Mouse (Mus musculus) adrenal gland, adult 18-20 months (tissue): ENCODE data around the gene Defa26. TPM values are rescaled to one million over a fixed set of nuclear protein-coding genes. Genes with fewer than 3 reads are reported as not detected.
"Not testable (repeated sequence)": the region's sequence is repeated elsewhere in the genome, so short reads cannot be mapped to it uniquely, and the experiment has no call there.

Source experiments
- DNase-seq, 2 experiments: peaks; one replicate each; pipeline ENCODE4 v3.0.0; 2021 to 2022; ENCODE audit warnings: low spot score in 2 of 2
- long read RNA-seq, 2 experiments: library from polyadenylated mRNA; stranded (forward); transcript quantifications; one replicate each; pipeline ENCODE4 v2.0.0; 2021
- total RNA-seq, 2 experiments: library from RNA; stranded (reverse); gene quantifications; 1 replicate in 1 of 2; 2 replicates in 1 of 2; pipeline ENCODE4 v1.2.3; 2021

Gene Defa26
- total RNA-seq, result not detected
- long read RNA-seq, experiment 1, result 0 reads
- long read RNA-seq, experiment 2, result 0 reads

DNA sequence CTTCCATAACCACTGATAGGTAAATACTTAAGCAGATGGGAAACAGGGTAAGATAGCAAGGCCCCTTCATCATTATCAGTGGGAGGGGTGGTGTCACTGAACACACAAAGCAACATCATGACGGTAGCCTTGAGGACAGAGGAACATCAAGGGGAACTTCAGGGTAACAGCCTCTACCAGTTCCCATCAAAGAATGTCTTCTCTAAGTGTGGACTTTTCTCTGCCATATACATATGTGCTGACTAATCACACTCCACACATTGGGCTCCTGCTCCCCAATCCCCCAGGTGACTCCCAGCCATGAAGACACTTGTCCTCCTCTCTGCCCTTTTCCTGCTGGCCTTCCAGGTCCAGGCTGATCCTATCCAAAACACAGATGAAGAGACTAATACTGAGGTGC lies at the start of gene Defa26:
Defa26 (plus strand) TSS at position 301 of the 400 bp plus-strand sequence.
- not testable (repeated sequence) for DNase-seq

DNA sequence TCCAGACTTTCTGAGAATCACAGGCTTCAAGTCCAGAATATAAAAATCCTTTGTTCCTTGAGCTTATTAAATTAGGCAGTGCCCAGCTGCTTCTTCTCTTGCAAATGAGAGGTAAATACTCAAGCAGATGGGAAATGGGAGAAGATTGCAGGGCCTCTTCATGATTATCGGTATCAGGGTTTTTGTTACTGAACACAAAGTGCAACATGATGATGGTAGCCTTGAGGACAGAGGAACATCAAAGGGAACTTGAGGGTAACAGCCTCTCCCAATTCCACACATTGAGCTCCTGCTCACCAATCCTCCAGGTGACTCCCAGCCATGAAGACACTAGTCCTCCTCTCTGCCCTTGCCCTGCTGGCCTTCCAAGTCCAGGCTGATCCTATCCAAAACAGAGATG lies 35.3 kb upstream of the Defa26 start, which contains the start of gene Defa28:
Defa28 (plus strand) TSS at position 301 of the 400 bp plus-strand sequence.
- not testable (repeated sequence) for DNase-seq

DNA sequence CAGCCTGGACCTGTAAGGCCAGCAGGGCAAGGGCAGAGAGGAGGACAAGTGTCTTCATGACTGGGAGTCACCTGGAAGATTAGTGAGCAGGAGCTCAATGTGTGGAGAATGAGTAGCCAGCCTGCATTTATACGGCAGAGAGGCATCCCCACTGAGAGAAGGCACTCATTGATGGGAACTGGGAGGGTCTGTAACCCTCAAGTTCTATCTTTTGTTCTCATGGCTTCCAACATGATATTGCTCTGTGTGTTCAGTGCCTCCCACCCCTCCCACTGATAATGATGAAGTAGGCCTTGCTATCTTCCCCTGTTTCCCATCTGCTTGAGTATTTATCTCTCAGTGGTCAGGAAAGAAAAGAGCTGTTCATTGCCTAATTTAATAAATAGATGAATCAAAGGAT lies 23.6 kb upstream of the Defa26 start, which contains the start of gene Gm7861:
Gm7861 (minus strand) TSS at position 101 of the 400 bp plus-strand sequence.
- not testable (repeated sequence) for DNase-seq

DNA sequence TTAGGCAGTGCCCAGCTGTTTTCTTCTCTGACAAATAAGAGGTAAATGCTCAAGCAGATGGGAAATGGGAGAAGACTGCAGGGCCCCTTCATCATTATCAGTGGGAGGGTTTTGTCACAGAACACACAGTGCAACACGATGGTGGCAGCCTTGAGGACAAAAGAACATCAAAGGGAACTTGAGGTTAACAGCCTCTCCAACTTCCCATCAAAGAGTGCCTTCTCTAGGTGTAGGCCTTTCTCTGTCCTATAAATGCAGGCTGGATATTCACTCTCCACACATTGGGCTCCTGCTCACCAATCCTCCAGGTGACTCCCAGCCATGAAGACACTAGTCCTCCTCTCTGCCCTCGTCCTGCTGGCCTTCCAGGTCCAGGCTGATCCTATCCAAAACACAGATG lies 37.5 kb downstream of the Defa26 start, which contains the start of gene Defa17:
Defa17 (plus strand) TSS at position 301 of the 400 bp plus-strand sequence.
- DNase-seq, result not testable (repeated sequence)

DNA sequence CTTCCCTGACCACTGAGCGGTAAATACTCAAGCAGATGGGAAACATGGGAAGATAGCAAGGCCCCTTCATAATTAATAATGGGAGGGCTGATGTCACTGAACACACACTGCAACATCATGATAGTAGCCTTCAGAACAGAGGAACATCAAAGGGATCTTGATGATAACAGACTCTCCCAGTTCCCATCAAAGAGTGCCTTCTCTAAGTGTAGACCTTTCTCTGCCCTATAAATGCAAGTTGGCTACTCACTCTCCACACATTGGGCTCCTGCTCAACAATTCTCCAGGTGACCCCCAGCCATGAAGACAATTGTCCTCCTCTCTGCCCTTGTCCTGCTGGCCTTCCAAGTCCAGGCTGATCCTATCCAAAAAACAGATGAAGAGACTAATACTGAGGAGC lies 47.5 kb downstream of the Defa26 start, which contains the start of gene Defa34:
Defa34 (plus strand) TSS at position 301 of the 400 bp plus-strand sequence.
- DNase-seq, result not testable (repeated sequence)

Other genes starting within 250 kb of the Defa26 start
- gene Defa2, start 239.7 kb upstream of the Defa26 start, total RNA-seq, result not detected
- gene Defa33, start 226.4 kb upstream of the Defa26 start, total RNA-seq, result not detected
- not detected for gene Defa36, start 190.8 kb upstream of the Defa26 start, total RNA-seq
- not detected for gene Gm7849, start 161.6 kb upstream of the Defa26 start, total RNA-seq
- gene Defa20, start 108.9 kb upstream of the Defa26 start, total RNA-seq, result not detected
- gene Defa32, start 89.2 kb upstream of the Defa26 start, total RNA-seq, result not detected
- gene Defa37, start 52.8 kb upstream of the Defa26 start, total RNA-seq, result not detected
- gene Defa28, start 35.2 kb upstream of the Defa26 start, total RNA-seq, result not detected
- gene Gm7861, start 23.7 kb upstream of the Defa26 start, total RNA-seq, result not detected
- gene Defa17, start 37.6 kb downstream of the Defa26 start, total RNA-seq, result not detected
- gene Defa34, start 47.6 kb downstream of the Defa26 start, total RNA-seq, result not detected
- not detected for gene AY761184, start 85.5 kb downstream of the Defa26 start, total RNA-seq
- not detected for gene Defa24, start 116.3 kb downstream of the Defa26 start, total RNA-seq
- gene Defb50, start 205.4 kb downstream of the Defa26 start, total RNA-seq, result not detected
- gene Defb2, start 221.7 kb downstream of the Defa26 start, total RNA-seq, result not detected
- gene Defb10, start 240.7 kb downstream of the Defa26 start, total RNA-seq, result not detected